In the genomic region with DNA sequence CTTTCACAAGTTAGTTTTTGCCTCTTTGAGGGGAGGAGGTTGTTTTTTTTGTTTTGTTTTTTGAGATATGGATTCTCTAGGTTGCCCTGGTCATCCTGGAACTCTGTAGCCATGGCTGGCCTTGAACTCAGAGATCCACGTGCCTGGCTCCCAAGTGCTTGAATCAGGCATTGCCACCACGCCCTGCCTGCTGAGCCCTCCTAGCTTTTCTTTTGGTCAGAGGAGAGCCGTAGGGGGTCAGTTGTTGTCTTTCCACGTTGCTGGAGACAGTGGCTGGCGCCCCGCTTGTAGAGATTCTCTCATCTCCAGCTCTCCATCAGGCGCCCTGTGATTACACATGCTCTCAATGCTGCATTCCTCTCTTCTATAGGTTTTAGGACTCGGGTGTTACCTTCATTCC, we compare ENCODE assay signal across 21 mouse cellular contexts. TPM values are rescaled to one million over a fixed set of nuclear protein-coding genes. Genes with fewer than 3 reads are reported as not detected.
DNase-seq lines count a peak whose midpoint lies in the region; ATAC-seq lines count a peak whose summit lies in the region.
"Had no signal": no experiment of that assay in that cellular context is flagged by ENCODE, and none has a peak within 500 bp of the region (broad histone marks: within the 10 kb centered on the region; RNA-seq: fewer than 3 reads in every experiment).

No protein-coding gene starts in this region.

- H3K4me2 ChIP-seq in forebrain, embryonic 13.5 days, result peak overlapping the region; percentile 60; the same call in 1 of the 2 replicates
- H3K4me2 ChIP-seq in forebrain, embryonic 14.5 days (ENCODE audit: low read length), result no peak overlapping the region; the same call in 1 of the 2 replicates
- peak overlapping the region; percentile 52 for H3K4me2 ChIP-seq in midbrain, embryonic 14.5 days (ENCODE audit: low read length)
- no peak overlapping the region for H3K4me2 ChIP-seq in midbrain, embryonic 11.5 days
- peak overlapping the region; percentile 72 for H3K4me2 ChIP-seq in hindbrain, embryonic 16.5 days (ENCODE audit: low read length)

- intact Hi-C loops in left cerebral cortex, postnatal 4 days (cut with DNase I), result no loop called here

- DNase-seq in forebrain, embryonic 14.5 days (ENCODE audit: low spot score), result no peak
- no peak for DNase-seq in midbrain, embryonic 14.5 days
- DNase-seq in midbrain, embryonic 11.5 days (ENCODE audit: low spot score, missing footprints), result no peak
- DNase-seq in left cerebral cortex, postnatal 4 days, result no peak
- DNase-seq in gastrocnemius, postnatal 25 days, result no peak
- DNase-seq: cerebellum, adult 9-10 months; right cerebral cortex, postnatal 14 days; thymus, postnatal 36 days had no signal

- H3K9ac ChIP-seq in forebrain, embryonic 13.5 days, result 0 out of 2 replicates have a peak overlapping the region, but pooled peaks have one; percentile 12
- H3K9ac ChIP-seq in forebrain, embryonic 14.5 days (ENCODE audit: low read length), result no peak overlapping the region
- H3K9ac ChIP-seq in midbrain, embryonic 14.5 days (replicated peaks; ENCODE audit: low read length), result no peak overlapping the region
- H3K9ac ChIP-seq in midbrain, embryonic 11.5 days (ENCODE audit: low read length), result no peak overlapping the region
- H3K9ac ChIP-seq in hindbrain, embryonic 16.5 days (ENCODE audit: low read depth, low read length), result no peak overlapping the region
- H3K9ac ChIP-seq: embryonic facial prominence, embryonic 12.5 days; heart, embryonic 12.5 days; intestine, embryonic 15.5 days; kidney, embryonic 15.5 days; liver, embryonic 14.5 days had no signal

- H3K27me3 ChIP-seq in forebrain, embryonic 13.5 days, result peaks cover 8% of the 10 kb centered on the region; the same call in 1 of the 2 replicates
- H3K27me3 ChIP-seq in forebrain, embryonic 14.5 days (replicated peaks; ENCODE audit: control insufficient read depth, insufficient read depth, low read length), result no peaks in the 10 kb centered on the region
- H3K27me3 ChIP-seq in midbrain, embryonic 14.5 days (ENCODE audit: control insufficient read depth, insufficient read depth, low read length), result no peaks in the 10 kb centered on the region
- H3K27me3 ChIP-seq in midbrain, embryonic 11.5 days (ENCODE audit: control insufficient read depth, insufficient read depth, low read length), result peaks cover 4% of the 10 kb centered on the region; the same call in 1 of the 2 replicates
- peaks cover 7% of the 10 kb centered on the region for H3K27me3 ChIP-seq in hindbrain, embryonic 16.5 days (replicated peaks; ENCODE audit: control insufficient read depth, insufficient read depth, low read length)
- H3K27me3 ChIP-seq: CH12.LX had no signal

- H3K36me3 ChIP-seq in forebrain, embryonic 13.5 days (ENCODE audit: poor library complexity, severe bottlenecking), result peaks cover 41% of the 10 kb centered on the region
- H3K36me3 ChIP-seq in forebrain, embryonic 14.5 days (ENCODE audit: control insufficient read depth, insufficient read depth, low read length), result peaks cover 34% of the 10 kb centered on the region
- H3K36me3 ChIP-seq in midbrain, embryonic 14.5 days (ENCODE audit: control insufficient read depth, insufficient read depth, low read length), result peaks cover 41% of the 10 kb centered on the region
- peaks cover 21% of the 10 kb centered on the region for H3K36me3 ChIP-seq in midbrain, embryonic 11.5 days (ENCODE audit: control insufficient read depth, insufficient read depth, low read length)
- peaks cover 27% of the 10 kb centered on the region for H3K36me3 ChIP-seq in hindbrain, embryonic 16.5 days (ENCODE audit: control insufficient read depth, insufficient read depth, low read length)

- H3K4me1 ChIP-seq in forebrain, embryonic 13.5 days, result peaks cover 21% of the 10 kb centered on the region
- H3K4me1 ChIP-seq in forebrain, embryonic 14.5 days (ENCODE audit: control insufficient read depth, insufficient read depth, low read length), result peaks cover 9% of the 10 kb centered on the region; the same call in 1 of the 2 replicates
- H3K4me1 ChIP-seq in midbrain, embryonic 14.5 days (ENCODE audit: control insufficient read depth, insufficient read depth, low read length), result peaks cover 16% of the 10 kb centered on the region
- H3K4me1 ChIP-seq in midbrain, embryonic 11.5 days (ENCODE audit: control insufficient read depth, insufficient read depth, low read length), result peaks cover 9% of the 10 kb centered on the region; the same call in 1 of the 2 replicates
- peaks cover 18% of the 10 kb centered on the region for H3K4me1 ChIP-seq in hindbrain, embryonic 16.5 days (ENCODE audit: control insufficient read depth, insufficient read depth, low read depth, low read length)

- H3K9me3 ChIP-seq in forebrain, embryonic 13.5 days (replicated peaks), result no peaks in the 10 kb centered on the region
- no peaks in the 10 kb centered on the region for H3K9me3 ChIP-seq in forebrain, embryonic 14.5 days (replicated peaks; ENCODE audit: control insufficient read depth, low read length)
- no peaks in the 10 kb centered on the region for H3K9me3 ChIP-seq in midbrain, embryonic 14.5 days (ENCODE audit: control insufficient read depth, low read length)
- no peaks in the 10 kb centered on the region for H3K9me3 ChIP-seq in midbrain, embryonic 11.5 days (ENCODE audit: control insufficient read depth, low read length)
- no peaks in the 10 kb centered on the region for H3K9me3 ChIP-seq in hindbrain, embryonic 16.5 days (ENCODE audit: control insufficient read depth, low read length)
- H3K9me3 ChIP-seq: embryonic facial prominence, embryonic 12.5 days; heart, embryonic 12.5 days; intestine, embryonic 15.5 days; kidney, embryonic 15.5 days; limb, embryonic 10.5 days had no signal

- WGBS in forebrain, embryonic 13.5 days, result 75% methylated on average over 8 of the region's 8 CpGs
- WGBS in forebrain, embryonic 14.5 days, result 76% methylated on average over 8 of the region's 8 CpGs
- 71% methylated on average over 8 of the region's 8 CpGs for WGBS in midbrain, embryonic 14.5 days
- 71% methylated on average over 8 of the region's 8 CpGs for WGBS in midbrain, embryonic 11.5 days
- WGBS in hindbrain, embryonic 16.5 days, result 66% methylated on average over 8 of the region's 8 CpGs

- peak overlapping the region; percentile 92; the same call in 1 of the 2 replicates for H3K4me3 ChIP-seq in forebrain, embryonic 13.5 days
- no peak overlapping the region for H3K4me3 ChIP-seq in forebrain, embryonic 14.5 days (ENCODE audit: low read depth, low read length)
- no peak overlapping the region for H3K4me3 ChIP-seq in midbrain, embryonic 14.5 days (replicated peaks; ENCODE audit: low read depth, low read length)
- no peak overlapping the region for H3K4me3 ChIP-seq in midbrain, embryonic 11.5 days (ENCODE audit: low read depth, low read length)
- no peak overlapping the region for H3K4me3 ChIP-seq in hindbrain, embryonic 16.5 days (ENCODE audit: low read length)
- H3K4me3 ChIP-seq: heart, embryonic 12.5 days had no signal

- no peak for ATAC-seq in forebrain, embryonic 13.5 days
- no peak for ATAC-seq in forebrain, embryonic 14.5 days
- ATAC-seq in midbrain, embryonic 14.5 days (ENCODE audit: low FRiP score, low TSS enrichment), result no peak
- no peak for ATAC-seq in midbrain, embryonic 11.5 days (ENCODE audit: low FRiP score)
- no peak for ATAC-seq in hindbrain, embryonic 16.5 days
- ATAC-seq: intestine, embryonic 15.5 days; lung, postnatal 0 days; Patski had no signal

- no peak overlapping the region for H3K27ac ChIP-seq in forebrain, embryonic 13.5 days
- H3K27ac ChIP-seq in forebrain, embryonic 14.5 days (ENCODE audit: low read depth, low read length), result no peak overlapping the region
- H3K27ac ChIP-seq in midbrain, embryonic 14.5 days (replicated peaks; ENCODE audit: low read depth, low read length), result no peak overlapping the region
- no peak overlapping the region for H3K27ac ChIP-seq in midbrain, embryonic 11.5 days (ENCODE audit: low read depth, low read length)
- no peak overlapping the region for H3K27ac ChIP-seq in hindbrain, embryonic 16.5 days (ENCODE audit: low read depth, low read length)
- H3K27ac ChIP-seq: embryonic facial prominence, embryonic 12.5 days; intestine, embryonic 15.5 days; kidney, embryonic 15.5 days; limb, embryonic 10.5 days; liver, embryonic 14.5 days; stomach, postnatal 0 days had no signal

RNA-seq across cellular contexts. Expression of gene Usf1, which starts 2.5 kb away (rescaled TPM):
- polyA plus RNA-seq in forebrain, embryonic 13.5 days (2015; fragmentation: Nextera tagmentation; extraction: Ambion mirVana), result 205 and 211 TPM in 2 replicates
- polyA plus RNA-seq in forebrain, embryonic 14.5 days (2014; fragmentation: Nextera tagmentation; extraction: Ambion mirVana), result 212 and 263 TPM in 2 replicates
- polyA plus RNA-seq in midbrain, embryonic 14.5 days (2014; fragmentation: Nextera tagmentation; extraction: Ambion mirVana), result 207 and 236 TPM in 2 replicates
- 152 and 154 TPM in 2 replicates for polyA plus RNA-seq in midbrain, embryonic 11.5 days (2014; fragmentation: Nextera tagmentation; extraction: Ambion mirVana)
- polyA plus RNA-seq in hindbrain, embryonic 16.5 days (2015; fragmentation: Nextera tagmentation; extraction: Ambion mirVana), result 150 and 170 TPM in 2 replicates
- 100 to 1,000 TPM; 130 to 141 TPM for total RNA-seq in left cerebral cortex, postnatal 4 days (2021)
- 10 to 100 TPM; 24.6 to 25.2 TPM for total RNA-seq in gastrocnemius, postnatal 25 days (2021)

RNA-seq across cellular contexts. Expression of gene Tstd1, which starts 5.1 kb away (rescaled TPM):
- 12.2 and 12.3 TPM in 2 replicates for polyA plus RNA-seq in forebrain, embryonic 13.5 days (2015; fragmentation: Nextera tagmentation; extraction: Ambion mirVana)
- 4.5 and 4.8 TPM in 2 replicates for polyA plus RNA-seq in forebrain, embryonic 14.5 days (2014; fragmentation: Nextera tagmentation; extraction: Ambion mirVana)
- 5.7 and 6.2 TPM in 2 replicates for polyA plus RNA-seq in midbrain, embryonic 14.5 days (2014; fragmentation: Nextera tagmentation; extraction: Ambion mirVana)
- polyA plus RNA-seq in midbrain, embryonic 11.5 days (2014; fragmentation: Nextera tagmentation; extraction: Ambion mirVana), result 2.1 and 4.0 TPM in 2 replicates
- 6.3 and 7.0 TPM in 2 replicates for polyA plus RNA-seq in hindbrain, embryonic 16.5 days (2015; fragmentation: Nextera tagmentation; extraction: Ambion mirVana)
- total RNA-seq in left cerebral cortex, postnatal 4 days (2021), result 1 to 10 TPM; 2.9 to 5.8 TPM
- 1 to 10 TPM in 1 of 2 experiments, under 1 TPM in 1; 0.95 to 1.3 TPM for total RNA-seq in gastrocnemius, postnatal 25 days (2021)

RNA-seq across cellular contexts. Expression of gene F11r, which starts 23.7 kb away (rescaled TPM):
- 8.4 and 9.7 TPM in 2 replicates for polyA plus RNA-seq in forebrain, embryonic 13.5 days (2015; fragmentation: Nextera tagmentation; extraction: Ambion mirVana)
- polyA plus RNA-seq in forebrain, embryonic 14.5 days (2014; fragmentation: Nextera tagmentation; extraction: Ambion mirVana), result 3.0 and 6.9 TPM in 2 replicates
- polyA plus RNA-seq in midbrain, embryonic 14.5 days (2014; fragmentation: Nextera tagmentation; extraction: Ambion mirVana), result 3.3 and 8.1 TPM in 2 replicates
- 9.9 and 13.1 TPM in 2 replicates for polyA plus RNA-seq in midbrain, embryonic 11.5 days (2014; fragmentation: Nextera tagmentation; extraction: Ambion mirVana)
- polyA plus RNA-seq in hindbrain, embryonic 16.5 days (2015; fragmentation: Nextera tagmentation; extraction: Ambion mirVana), result 14.1 and 15.6 TPM in 2 replicates
- 1 to 10 TPM; 4.9 to 6.2 TPM for total RNA-seq in left cerebral cortex, postnatal 4 days (2021)
- total RNA-seq in gastrocnemius, postnatal 25 days (2021), result 1 to 10 TPM; 6.2 to 6.9 TPM
- total RNA-seq: granulocyte monocyte progenitor cell, adult 5-6 weeks had no signal

RNA-seq across cellular contexts. Expression of gene Arhgap30, which starts 24.9 kb away (rescaled TPM):
- polyA plus RNA-seq in forebrain, embryonic 13.5 days (2015; fragmentation: Nextera tagmentation; extraction: Ambion mirVana), result 0.35 and 0.36 TPM in 2 replicates
- polyA plus RNA-seq in forebrain, embryonic 14.5 days (2014; fragmentation: Nextera tagmentation; extraction: Ambion mirVana), result 0.28 and 0.39 TPM in 2 replicates
- polyA plus RNA-seq in midbrain, embryonic 14.5 days (2014; fragmentation: Nextera tagmentation; extraction: Ambion mirVana), result 0.09 and 0.42 TPM in 2 replicates
- 0.38 and 0.57 TPM in 2 replicates for polyA plus RNA-seq in midbrain, embryonic 11.5 days (2014; fragmentation: Nextera tagmentation; extraction: Ambion mirVana)
- polyA plus RNA-seq in hindbrain, embryonic 16.5 days (2015; fragmentation: Nextera tagmentation; extraction: Ambion mirVana), result 0.73 and 0.79 TPM in 2 replicates
- total RNA-seq in left cerebral cortex, postnatal 4 days (2021), result 1 to 10 TPM in 1 of 2 experiments, under 1 TPM in 1; 0.98 to 1.6 TPM
- under 1 TPM; 0.49 to 0.86 TPM for total RNA-seq in gastrocnemius, postnatal 25 days (2021)
- polyA plus RNA-seq: Patski had no signal

RNA-seq across cellular contexts. Expression of gene Nectin4, which starts 43.7 kb away (rescaled TPM):
- 0.31 and 0.32 TPM in 2 replicates for polyA plus RNA-seq in forebrain, embryonic 13.5 days (2015; fragmentation: Nextera tagmentation; extraction: Ambion mirVana)
- 0.11 and 0.32 TPM in 2 replicates for polyA plus RNA-seq in forebrain, embryonic 14.5 days (2014; fragmentation: Nextera tagmentation; extraction: Ambion mirVana)
- polyA plus RNA-seq in midbrain, embryonic 14.5 days (2014; fragmentation: Nextera tagmentation; extraction: Ambion mirVana), result 1.4 and 1.6 TPM in 2 replicates
- 0.49 and 0.65 TPM in 2 replicates for polyA plus RNA-seq in midbrain, embryonic 11.5 days (2014; fragmentation: Nextera tagmentation; extraction: Ambion mirVana)
- 4.1 and 4.7 TPM in 2 replicates for polyA plus RNA-seq in hindbrain, embryonic 16.5 days (2015; fragmentation: Nextera tagmentation; extraction: Ambion mirVana)
- total RNA-seq in left cerebral cortex, postnatal 4 days (2021), result 1 to 10 TPM in 1 of 2 experiments, under 1 TPM in 1; 0.88 to 1.2 TPM
- not detected for total RNA-seq in gastrocnemius, postnatal 25 days (2021)

Comparison
In these comparisons a context has a peak if more than half of its experiments do, and no peak if none do; other contexts are left out.
1. H3K4me2 ChIP-seq: peak in forebrain, embryonic 13.5 days (single experiment), midbrain, embryonic 14.5 days (single experiment) and hindbrain, embryonic 16.5 days (single experiment); none in forebrain, embryonic 14.5 days (single experiment) and midbrain, embryonic 11.5 days (single experiment).